ENCODE assay signal across 15 mouse cellular contexts in genomic region chr10:102154865-102155264, GRCm38 (mm10).
DNase-seq lines count a peak whose midpoint lies in the region; ATAC-seq and TF ChIP-seq lines count a peak whose summit lies in the region.
"Had no signal": no experiment of that assay in that cellular context is flagged by ENCODE, and none has a peak within 500 bp of the region (broad histone marks: within the 10 kb centered on the region; RNA-seq: fewer than 3 reads in every experiment).

No protein-coding gene starts in this region.

- peak; percentile 2 for DNase-seq in cerebellum, adult 9-10 months
- DNase-seq in hindbrain, embryonic 11.5 days (ENCODE audit: low spot score): peak; percentile 16
- DNase-seq in midbrain, postnatal 0 days (ENCODE audit: low spot score): peak; percentile 73
- DNase-seq in midbrain, embryonic 10.5 days (ENCODE audit: low spot score): no peak
- no peak for DNase-seq in spleen, adult 12 weeks (ENCODE audit: low spot score)
- DNase-seq in c-Kit-positive CD71-positive TER-119-positive erythroid progenitor cells, embryonic 14.5 days (ENCODE audit: low spot score): no peak
- DNase-seq: cerebellum, adult 2 months; gastrocnemius, adult 2 months; left cerebral cortex, postnatal 4 days; spleen, adult 18-20 months had no signal

- TF ChIP-seq CTCF in midbrain, postnatal 0 days (IDR thresholded peaks at IDR 0.05): peak; percentile 79

- H3K9me3 ChIP-seq in hindbrain, embryonic 11.5 days (ENCODE audit: control insufficient read depth, low read length): no peaks in the 10 kb centered on the region
- no peaks in the 10 kb centered on the region for H3K9me3 ChIP-seq in hindbrain, embryonic 12.5 days (replicated peaks)
- H3K9me3 ChIP-seq in midbrain, postnatal 0 days (ENCODE audit: low read length): no peaks in the 10 kb centered on the region
- H3K9me3 ChIP-seq in midbrain, embryonic 10.5 days (replicated peaks): no peaks in the 10 kb centered on the region
- H3K9me3 ChIP-seq: liver, embryonic 15.5 days had no signal

- H3K36me3 ChIP-seq in hindbrain, embryonic 11.5 days (ENCODE audit: control insufficient read depth, insufficient read depth, low read length): no peaks in the 10 kb centered on the region
- no peaks in the 10 kb centered on the region for H3K36me3 ChIP-seq in hindbrain, embryonic 12.5 days
- no peaks in the 10 kb centered on the region for H3K36me3 ChIP-seq in midbrain, postnatal 0 days (ENCODE audit: insufficient read depth, low read length)
- no peaks in the 10 kb centered on the region for H3K36me3 ChIP-seq in midbrain, embryonic 10.5 days
- H3K36me3 ChIP-seq: liver, embryonic 15.5 days had no signal

- no peaks in the 10 kb centered on the region for H3K4me1 ChIP-seq in hindbrain, embryonic 11.5 days (replicated peaks; ENCODE audit: control insufficient read depth, insufficient read depth, low read length)
- H3K4me1 ChIP-seq in hindbrain, embryonic 12.5 days: no peaks in the 10 kb centered on the region
- H3K4me1 ChIP-seq in midbrain, postnatal 0 days (ENCODE audit: insufficient read depth, low read length): no peaks in the 10 kb centered on the region
- H3K4me1 ChIP-seq in midbrain, embryonic 10.5 days: 0 out of 2 replicates have a peak, but pooled peaks cover 5% of the 10 kb centered on the region
- H3K4me1 ChIP-seq: liver, embryonic 15.5 days had no signal

- no peaks in the 10 kb centered on the region for H3K27me3 ChIP-seq in hindbrain, embryonic 11.5 days (ENCODE audit: control insufficient read depth, insufficient read depth, low read length)
- no peaks in the 10 kb centered on the region for H3K27me3 ChIP-seq in hindbrain, embryonic 12.5 days
- no peaks in the 10 kb centered on the region for H3K27me3 ChIP-seq in midbrain, postnatal 0 days (ENCODE audit: insufficient read depth, low read length)
- H3K27me3 ChIP-seq in midbrain, embryonic 10.5 days (ENCODE audit: low read depth, poor library complexity, severe bottlenecking): no peaks in the 10 kb centered on the region
- H3K27me3 ChIP-seq: liver, embryonic 15.5 days had no signal

- no peak overlapping the region for H3K4me2 ChIP-seq in hindbrain, embryonic 11.5 days (replicated peaks; ENCODE audit: low read depth, low read length)
- H3K4me2 ChIP-seq in hindbrain, embryonic 12.5 days (replicated peaks): no peak overlapping the region
- no peak overlapping the region for H3K4me2 ChIP-seq in midbrain, postnatal 0 days (ENCODE audit: low read depth, low read length, poor library complexity, severe bottlenecking)
- H3K4me2 ChIP-seq: liver, embryonic 15.5 days had no signal

- WGBS in hindbrain, embryonic 11.5 days: 77% methylated on average over 5 of the region's 5 CpGs
- 71% methylated on average over 5 of the region's 5 CpGs for WGBS in hindbrain, embryonic 12.5 days
- WGBS in midbrain, postnatal 0 days: 65% methylated on average over 5 of the region's 5 CpGs
- 78% methylated on average over 5 of the region's 5 CpGs for WGBS in midbrain, embryonic 10.5 days

- no peak overlapping the region for H3K9ac ChIP-seq in hindbrain, embryonic 11.5 days (ENCODE audit: low read depth, low read length)
- no peak overlapping the region for H3K9ac ChIP-seq in hindbrain, embryonic 12.5 days
- no peak overlapping the region for H3K9ac ChIP-seq in midbrain, postnatal 0 days (replicated peaks; ENCODE audit: low read length, poor library complexity, severe bottlenecking)
- H3K9ac ChIP-seq: liver, embryonic 15.5 days had no signal

- no peak overlapping the region for H3K27ac ChIP-seq in hindbrain, embryonic 11.5 days (ENCODE audit: low read depth, low read length)
- no peak overlapping the region for H3K27ac ChIP-seq in hindbrain, embryonic 12.5 days
- no peak overlapping the region for H3K27ac ChIP-seq in midbrain, postnatal 0 days (ENCODE audit: low read depth, low read length)
- no peak overlapping the region for H3K27ac ChIP-seq in midbrain, embryonic 10.5 days (replicated peaks)
- H3K27ac ChIP-seq: gastrocnemius, adult 2 months; liver, embryonic 15.5 days; macrophage had no signal

- ATAC-seq in cerebellum, adult (ENCODE audit: insufficient number of reproducible peaks, low FRiP score, low TSS enrichment): no peak
- no peak for ATAC-seq in hindbrain, embryonic 11.5 days (ENCODE audit: low FRiP score)
- no peak for ATAC-seq in hindbrain, embryonic 12.5 days (ENCODE audit: low FRiP score)
- ATAC-seq in midbrain, postnatal 0 days (ENCODE audit: low FRiP score): no peak

- H3K4me3 ChIP-seq in hindbrain, embryonic 11.5 days (ENCODE audit: low read depth, low read length): no peak overlapping the region
- no peak overlapping the region for H3K4me3 ChIP-seq in hindbrain, embryonic 12.5 days
- no peak overlapping the region for H3K4me3 ChIP-seq in midbrain, postnatal 0 days (ENCODE audit: low read depth, low read length)
- H3K4me3 ChIP-seq in midbrain, embryonic 10.5 days: no peak overlapping the region
- H3K4me3 ChIP-seq: gastrocnemius, adult 2 months; liver, embryonic 15.5 days; myocyte had no signal

Comparison
In these comparisons a context has a peak if more than half of its experiments do, and no peak if none do; other contexts are left out.
1. DNase-seq: peak in cerebellum, adult 9-10 months (single experiment), hindbrain, embryonic 11.5 days (single experiment) and midbrain, postnatal 0 days (single experiment); none in midbrain, embryonic 10.5 days (single experiment), spleen, adult 12 weeks (single experiment) and c-Kit-positive CD71-positive TER-119-positive erythroid progenitor cells, embryonic 14.5 days (single experiment).